Mouse (Mus musculus) E14TG2a.4 (cell line): ENCODE measurements around the gene Gadd45g.

Experiments used
- H3K27me3 ChIP-seq: 2 replicates; pipeline ENCODE4 v1.6.1; 2014; ENCODE audit warnings: low read length, control low read depth; ENCODE audit not compliant: insufficient read depth
- H3K36me3 ChIP-seq: 2 replicates; pipeline ENCODE4 v1.6.1; 2014; ENCODE audit warnings: low read length, control low read depth; ENCODE audit not compliant: insufficient read depth
- H3K4me1 ChIP-seq: replicated peaks from 2 replicates; pipeline ENCODE4 v1.6.1; 2014; ENCODE audit warnings: low read depth, low read length, control low read depth
- H3K4me3 ChIP-seq: replicated peaks from 2 replicates; pipeline ENCODE4 v1.5.1; 2014; ENCODE audit warnings: mild to moderate bottlenecking, low read length
- H3K9me3 ChIP-seq: 2 replicates; pipeline ENCODE4 v1.6.1; 2014; ENCODE audit warnings: low read length, control low read depth
- CTCF ChIP-seq: conservative IDR thresholded peaks from 2 replicates; pipeline ENCODE4 v1.5.1; 2014; ENCODE audit warnings: low read length
- NANOG ChIP-seq: IDR thresholded peaks from 2 replicates; pipeline ENCODE4 v1.6.1; 2014; ENCODE audit warnings: borderline replicate concordance, low read length, mixed read lengths
- POU5F1 ChIP-seq: IDR thresholded peaks from 2 replicates; pipeline ENCODE4 v1.6.1; 2014; ENCODE audit warnings: low read length, borderline replicate concordance

Gene Gadd45g

GRCm38 (mm10) chr13:51897579-51897978, 51.1 kb downstream of the Gadd45g start:
- Histone ChIP-seq H3K4me3 (no peak overlapping the region), H3K36me3 (no peaks in the 10 kb centered on the region), H3K9me3 (peaks cover 10% of the 10 kb centered on the region), H3K27me3 (peaks cover 3% of the 10 kb centered on the region; the same call in 1 of the 2 replicates), H3K4me1 (peaks cover 36% of the 10 kb centered on the region)
- no peak for TF ChIP-seq POU5F1
- no peak for TF ChIP-seq NANOG
- TF ChIP-seq CTCF: no peak
